Mouse (Mus musculus): ENCODE data around the gene B4galnt3.
A peak's percentile ranks its signal among the peaks of the same experiment; 100 is the strongest.

The B4galnt3 gene

GRCm38 (mm10) chr6:120216702-120217101 lies 77.7 kb downstream of the B4galnt3 start:
- DNase-seq = no peak

GRCm38 (mm10) chr6:120211536-120211935 lies 82.8 kb downstream of the B4galnt3 start:
- no peak for DNase-seq

- DNase-seq = no peak
These were observed 87.8 kb downstream of the B4galnt3 start for GRCm38 (mm10) chr6:120206586-120206985.

GRCm38 (mm10) chr6:120202406-120202805 lies 92.0 kb downstream of the B4galnt3 start:
- DNase-seq = no peak

GRCm38 (mm10) chr6:120201956-120202355 lies 92.4 kb downstream of the B4galnt3 start:
- no peak for DNase-seq

- DNase-seq = no peak
These were observed 94.5 kb downstream of the B4galnt3 start for GRCm38 (mm10) chr6:120199638-120200394.

- peak; percentile 44 to 82 for DNase-seq
These were observed 96.4 kb downstream of the B4galnt3 start for GRCm38 (mm10) chr6:120197964-120198363.

GRCm38 (mm10) chr6:120196837-120197236 lies 97.5 kb downstream of the B4galnt3 start:
- DNase-seq = peak in 1 of 2 experiments; percentile 32

GRCm38 (mm10) chr6:120194963-120195362 lies 99.4 kb downstream of the B4galnt3 start:
- DNase-seq = peak; percentile 23 to 34

- DNase-seq = no peak
These were observed 100.1 kb downstream of the B4galnt3 start for GRCm38 (mm10) chr6:120194305-120194704.

GRCm38 (mm10) chr6:120193793-120194192 lies 100.6 kb downstream of the B4galnt3 start:
- DNase-seq = no peak

- DNase-seq = peak; percentile 71 to 88
These were observed 101.2 kb downstream of the B4galnt3 start for GRCm38 (mm10) chr6:120193174-120193573.

- peak; percentile 41 to 47 for DNase-seq
These were observed 102.0 kb downstream of the B4galnt3 start for GRCm38 (mm10) chr6:120192211-120192870.

- no peak for DNase-seq
These were observed 102.8 kb downstream of the B4galnt3 start for GRCm38 (mm10) chr6:120191396-120192170.

GRCm38 (mm10) chr6:120190912-120191311 lies 103.4 kb downstream of the B4galnt3 start:
- no peak for DNase-seq

GRCm38 (mm10) chr6:120190365-120190764 lies 104.0 kb downstream of the B4galnt3 start:
- no peak for DNase-seq

- DNase-seq = no peak
These were observed 105.1 kb downstream of the B4galnt3 start for GRCm38 (mm10) chr6:120189287-120189686.

- DNase-seq = no peak
These were observed 105.8 kb downstream of the B4galnt3 start for GRCm38 (mm10) chr6:120188376-120189235.

- no peak for DNase-seq
These were observed 106.7 kb downstream of the B4galnt3 start for GRCm38 (mm10) chr6:120187587-120188176.

GRCm38 (mm10) chr6:120186594-120186993 lies 107.8 kb downstream of the B4galnt3 start:
- no peak for DNase-seq

- no peak for DNase-seq
These were observed 108.6 kb downstream of the B4galnt3 start for GRCm38 (mm10) chr6:120185756-120186155.
